Mouse (Mus musculus) thymus, adult 18-20 months (tissue): ENCODE measurements around the gene Sorbs1.

Experiments used
- DNase-seq, 2 experiments: peaks; one replicate each; pipeline ENCODE4 v3.0.0; 2022; ENCODE audit warnings: mixed read lengths in 2 of 2

Gene Sorbs1

GRCm38 (mm10) chr19:40341141-40341540 lies 172.4 kb downstream of the Sorbs1 start:
- no peak for DNase-seq

GRCm38 (mm10) chr19:40336694-40337093 lies 176.9 kb downstream of the Sorbs1 start:
- no peak for DNase-seq

GRCm38 (mm10) chr19:40333905-40334304 lies 179.7 kb downstream of the Sorbs1 start:
- DNase-seq = no peak

DNA sequence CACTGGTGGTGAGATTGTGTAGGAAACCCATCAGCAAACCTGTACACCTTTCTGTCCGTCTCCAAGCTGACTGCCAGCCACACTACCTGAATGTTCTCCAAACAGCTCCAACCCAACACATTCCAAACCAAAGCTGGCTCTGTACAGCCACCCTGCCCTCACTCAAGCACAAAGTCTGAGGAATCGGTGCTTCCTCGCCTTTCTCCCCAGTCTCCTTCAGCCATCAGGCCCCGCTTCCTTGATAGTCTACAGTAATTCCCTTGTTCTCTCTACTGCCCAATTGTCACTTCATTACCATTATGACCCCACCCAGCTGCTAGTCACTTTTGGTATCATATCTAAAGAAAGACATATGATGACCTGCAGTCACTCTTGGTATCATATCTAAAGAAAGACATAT lies 180.5 kb downstream of the Sorbs1 start:
- DNase-seq = no peak

GRCm38 (mm10) chr19:40332303-40332702 lies 181.3 kb downstream of the Sorbs1 start:
- no peak for DNase-seq

DNA sequence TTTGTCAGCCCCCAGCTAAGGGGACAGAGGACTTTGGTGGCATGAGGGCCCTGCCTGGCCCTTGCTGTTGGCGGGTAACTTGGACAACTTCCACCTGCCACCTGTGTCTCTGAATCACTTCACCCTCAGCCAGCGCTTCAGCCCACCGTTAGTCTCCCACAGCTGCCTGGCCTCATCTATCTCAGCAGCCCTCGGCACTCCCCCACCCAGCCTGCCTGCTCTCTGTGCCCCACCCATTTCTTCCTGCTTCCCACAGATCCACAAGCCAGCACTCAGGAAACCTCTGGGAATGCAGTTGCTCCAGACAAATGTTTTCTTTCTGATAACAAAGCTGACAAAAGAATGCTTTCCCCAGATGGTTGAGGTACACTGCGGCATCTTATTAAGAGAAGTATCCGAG lies 181.7 kb downstream of the Sorbs1 start:
- DNase-seq = no peak

GRCm38 (mm10) chr19:40326126-40326525 lies 187.5 kb downstream of the Sorbs1 start:
- DNase-seq = no peak

DNA sequence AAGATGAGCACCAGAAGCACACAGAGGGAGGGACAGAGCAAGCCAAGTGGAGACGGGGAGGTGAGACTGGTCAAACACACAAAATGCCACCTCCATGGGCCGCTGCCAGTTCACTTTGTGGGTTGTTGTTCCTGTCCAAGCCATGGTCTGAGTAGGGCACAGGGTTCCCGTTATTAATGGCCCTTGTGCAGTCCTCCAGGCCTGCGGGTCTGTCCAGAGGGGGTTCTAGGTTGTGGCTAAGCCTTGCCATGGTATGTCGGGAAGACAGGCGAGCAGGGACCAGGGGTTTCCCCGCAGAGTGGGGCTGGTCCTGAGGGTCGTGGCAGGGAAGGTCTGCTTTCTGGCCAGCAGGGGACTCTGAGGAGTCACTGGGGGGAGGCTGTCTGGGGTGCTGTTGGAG lies 188.2 kb downstream of the Sorbs1 start:
- no peak for DNase-seq

DNA sequence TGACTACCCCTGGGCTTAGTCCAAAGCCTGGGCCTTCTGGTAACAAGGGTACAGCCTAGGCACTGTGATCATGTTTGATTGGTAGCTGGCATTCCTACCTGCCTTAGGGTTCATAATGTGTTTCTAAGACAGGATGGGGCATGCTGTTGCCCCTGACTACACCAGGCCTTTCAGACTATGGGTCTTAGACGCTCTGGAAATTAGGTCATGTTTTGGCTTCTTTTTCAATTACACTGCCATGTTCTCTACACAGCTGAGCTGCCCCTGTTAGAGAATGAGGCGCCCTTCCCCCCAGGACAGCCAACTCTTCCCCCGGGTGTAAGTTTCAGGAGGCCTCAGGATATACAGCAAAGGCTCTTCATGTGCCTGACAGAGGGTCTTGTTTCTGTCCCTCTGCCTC lies 191.4 kb downstream of the Sorbs1 start:
- no peak for DNase-seq

- DNase-seq = no peak
Observed at GRCm38 (mm10) chr19:40319199-40319598, 194.4 kb downstream of the Sorbs1 start.

- DNase-seq = no peak
Observed at GRCm38 (mm10) chr19:40318511-40318910, 195.1 kb downstream of the Sorbs1 start.

DNA sequence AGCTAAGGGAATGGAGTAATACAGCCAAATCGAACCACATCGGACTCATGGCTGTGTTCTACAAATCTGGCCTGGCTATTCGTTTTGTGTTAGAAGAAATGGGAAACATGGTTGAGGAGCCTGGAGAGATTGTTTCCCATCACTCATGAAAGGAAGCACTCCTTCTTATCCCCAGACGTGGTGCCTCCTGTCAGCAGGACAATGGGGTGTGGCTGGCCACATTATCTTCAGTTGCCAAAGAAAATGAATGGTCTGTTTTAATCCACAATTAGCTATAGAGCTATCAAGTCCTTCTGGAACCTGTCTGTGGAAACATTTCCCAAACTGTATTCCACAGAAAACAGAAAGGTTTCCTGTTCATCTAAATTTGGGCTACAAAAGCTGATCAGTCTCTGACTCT lies 196.6 kb downstream of the Sorbs1 start:
- DNase-seq = no peak

DNA sequence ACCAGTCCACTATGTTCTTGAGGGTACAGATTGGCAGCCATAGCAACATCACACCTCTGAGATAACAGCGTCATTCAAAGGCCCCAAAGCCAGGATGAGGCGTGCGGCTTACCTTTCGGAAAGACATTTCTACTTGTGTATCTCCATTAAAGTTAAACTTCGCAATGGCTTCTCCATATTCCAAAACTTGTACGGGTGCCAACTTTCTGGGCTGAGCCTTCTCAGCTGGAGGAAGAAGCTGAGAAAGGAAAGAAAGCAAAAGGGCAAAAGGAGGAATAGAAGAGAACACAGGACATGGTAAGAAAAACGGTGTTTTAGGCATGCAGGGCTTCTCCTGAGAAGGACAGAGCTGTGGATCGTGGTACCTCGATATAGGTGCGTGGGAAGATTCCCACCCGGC lies 199.3 kb downstream of the Sorbs1 start:
- no peak for DNase-seq

DNA sequence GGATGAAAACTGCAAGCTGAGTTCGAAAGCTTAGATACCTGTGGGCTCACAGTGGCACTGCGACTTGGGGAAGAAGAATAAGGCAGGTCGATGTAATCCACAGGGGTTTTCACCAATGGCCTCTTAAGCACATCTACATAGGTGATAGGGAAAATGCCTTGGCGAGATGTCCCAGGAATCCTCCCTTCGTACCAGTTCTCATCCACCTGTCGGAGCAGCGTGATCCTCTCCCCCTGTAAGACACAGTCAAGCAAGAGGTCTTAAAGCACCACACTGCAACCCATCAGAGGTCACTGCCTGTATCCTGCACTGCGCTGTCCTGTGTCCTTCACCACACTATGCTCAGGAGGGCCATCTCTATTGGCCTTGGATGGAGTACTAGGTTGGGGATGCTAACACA lies 201.9 kb downstream of the Sorbs1 start:
- no peak for DNase-seq

GRCm38 (mm10) chr19:40310410-40311130 lies 203.0 kb downstream of the Sorbs1 start:
- DNase-seq = no peak

GRCm38 (mm10) chr19:40309911-40310310 lies 203.7 kb downstream of the Sorbs1 start:
- no peak for DNase-seq

DNA sequence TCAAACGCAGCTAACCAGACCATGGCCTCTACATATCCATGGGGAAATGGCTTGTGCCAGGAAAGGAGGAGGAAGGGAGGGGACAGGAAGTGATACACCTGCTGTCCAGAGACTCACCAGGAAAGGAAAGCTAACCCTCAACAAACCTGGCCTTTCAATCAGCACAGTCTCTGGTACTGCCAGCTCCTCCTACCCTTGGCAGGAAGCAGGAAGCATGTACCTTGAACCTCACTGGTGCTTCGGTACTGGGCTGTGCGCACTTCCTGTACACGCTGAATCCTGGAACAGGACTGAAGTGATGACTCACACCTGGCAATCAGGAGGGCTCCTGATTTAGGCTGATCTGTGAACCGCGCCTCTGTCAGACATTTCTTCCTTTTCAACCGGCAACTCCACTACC lies 206.0 kb downstream of the Sorbs1 start:
- DNase-seq = no peak

- no peak for DNase-seq
Observed at GRCm38 (mm10) chr19:40306631-40307030, 206.9 kb downstream of the Sorbs1 start.

DNA sequence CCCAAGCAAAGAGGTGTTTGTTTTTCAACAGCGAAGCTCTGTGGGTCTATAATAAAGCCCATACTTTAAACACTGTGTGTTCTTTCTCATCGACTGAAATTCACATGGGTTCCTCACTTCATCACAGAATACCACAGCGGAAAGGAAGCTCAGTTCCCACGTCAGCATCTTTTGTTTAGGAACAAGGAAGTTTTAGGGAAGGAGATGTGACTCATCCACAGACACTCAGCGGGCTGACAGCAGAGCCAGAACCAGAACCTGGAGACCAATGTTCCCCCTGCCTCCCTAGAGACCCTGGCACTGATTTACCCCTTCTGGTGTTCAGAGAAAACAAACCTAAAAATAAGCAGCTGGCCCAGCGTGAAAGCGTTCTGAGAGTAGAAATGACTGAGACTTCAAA lies 208.1 kb downstream of the Sorbs1 start:
- DNase-seq = no peak

DNA sequence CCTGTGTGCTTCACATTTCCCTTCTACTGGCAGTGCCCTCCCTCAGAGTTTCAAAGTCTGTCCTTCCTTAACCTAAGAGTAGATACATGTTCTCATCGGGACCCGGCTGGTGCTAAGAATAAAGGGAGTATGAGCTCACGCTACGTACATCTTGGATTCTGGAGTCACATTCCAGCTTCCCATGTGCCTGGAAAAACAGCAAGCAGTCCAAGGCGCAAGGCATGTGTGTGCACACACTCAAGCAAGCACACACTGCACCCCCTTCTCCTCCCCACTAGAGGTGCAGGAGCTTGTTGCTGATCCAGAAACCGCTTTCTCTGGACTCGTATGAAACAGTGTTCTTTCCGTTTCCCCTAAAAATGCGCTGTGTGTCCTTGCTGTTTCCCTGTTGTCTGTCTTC lies 210.7 kb downstream of the Sorbs1 start:
- DNase-seq = no peak

GRCm38 (mm10) chr19:40302477-40302876 lies 211.1 kb downstream of the Sorbs1 start:
- DNase-seq = no peak

DNA sequence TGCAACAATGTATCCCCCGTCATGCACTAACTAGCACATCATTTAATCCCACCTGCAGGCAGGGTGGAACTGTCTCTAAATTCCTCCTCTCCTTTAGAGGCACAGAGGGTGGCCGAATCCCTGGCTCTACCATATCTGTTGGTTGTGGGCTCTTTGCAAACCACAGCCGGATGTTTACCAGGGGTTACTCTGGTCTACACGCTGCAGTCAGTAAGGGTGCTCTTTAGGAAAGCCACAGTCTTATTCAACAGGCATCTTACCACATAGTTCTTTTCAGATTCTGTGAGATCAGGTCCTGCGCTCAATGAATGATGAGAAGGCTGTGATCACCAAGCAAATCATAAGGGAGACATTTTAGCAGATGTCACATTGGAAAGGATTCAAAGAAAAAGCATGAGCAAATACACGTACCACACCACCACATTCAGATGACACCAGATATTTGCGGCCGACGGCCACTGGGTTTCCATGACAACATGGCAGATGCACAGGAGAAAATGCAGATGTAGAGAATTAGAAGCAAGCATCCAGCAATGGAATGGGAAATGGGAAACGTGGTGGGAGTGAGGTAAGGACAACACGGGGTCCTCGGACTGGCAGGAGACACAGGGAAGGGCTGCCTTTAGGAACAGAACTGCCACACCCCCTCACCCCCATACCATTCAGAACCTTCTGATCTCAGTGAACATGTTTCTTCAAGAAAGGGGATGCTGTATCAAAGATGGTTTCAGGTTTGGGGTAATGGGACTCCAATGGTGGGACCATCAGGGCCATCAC lies 213.4 kb downstream of the Sorbs1 start:
- DNase-seq = no peak

GRCm38 (mm10) chr19:40299182-40299581 lies 214.4 kb downstream of the Sorbs1 start:
- DNase-seq = no peak

DNA sequence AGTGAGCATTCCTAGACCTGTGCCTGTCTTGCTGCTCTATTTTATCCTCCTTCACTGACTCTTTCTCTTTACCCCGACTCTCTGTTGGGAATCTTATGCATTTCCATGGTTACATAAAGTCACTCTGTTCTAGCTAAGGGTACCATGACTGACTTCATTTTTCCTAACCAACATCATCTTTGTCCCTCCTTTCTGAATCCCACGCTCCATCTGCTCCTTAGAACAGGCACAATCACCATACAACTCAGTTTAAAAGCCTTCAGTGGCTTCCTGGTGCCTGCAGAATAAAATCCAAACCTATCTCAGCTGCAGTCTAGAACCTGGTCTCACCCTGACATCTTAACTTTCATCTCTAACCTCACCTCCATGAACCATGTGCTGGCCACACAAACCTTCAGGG lies 215.0 kb downstream of the Sorbs1 start:
- DNase-seq = no peak

DNA sequence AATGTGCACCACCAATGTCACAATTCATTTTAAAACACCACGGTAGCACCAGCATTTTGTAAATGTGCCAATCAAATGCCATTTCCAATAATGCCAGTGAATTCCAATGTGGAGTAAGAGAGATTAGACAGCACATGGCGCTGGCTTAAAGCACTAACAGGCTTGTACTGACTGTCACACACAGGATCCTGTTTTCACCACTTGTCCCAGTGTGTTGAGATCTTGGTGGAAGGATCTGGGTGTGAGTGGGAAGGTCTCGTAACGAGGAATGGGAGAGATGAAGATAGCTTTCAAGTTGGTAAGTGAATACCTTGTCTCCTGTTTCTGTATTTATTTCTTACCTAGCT lies 215.8 kb downstream of the Sorbs1 start:
- DNase-seq = no peak
